9 mouse cellular contexts compared by ENCODE assay signal in genomic region chr17:56032831-56033230, GRCm38 (mm10). TPM values are rescaled to one million over a fixed set of nuclear protein-coding genes. Genes with fewer than 3 reads are reported as not detected.
DNase-seq lines count a peak whose midpoint lies in the region; ATAC-seq and TF ChIP-seq lines count a peak whose summit lies in the region.
"Had no signal": no experiment of that assay in that cellular context is flagged by ENCODE, and none has a peak within 500 bp of the region (broad histone marks: within the 10 kb centered on the region; RNA-seq: fewer than 3 reads in every experiment).

No protein-coding gene starts in this region.

- H3K36me3 ChIP-seq in midbrain, embryonic 12.5 days = peaks cover 40% of the 10 kb centered on the region
- H3K36me3 ChIP-seq in midbrain, embryonic 13.5 days = peaks cover 53% of the 10 kb centered on the region
- peaks cover 47% of the 10 kb centered on the region for H3K36me3 ChIP-seq in liver, embryonic 15.5 days (replicated peaks)

- peak; percentile 24 for DNase-seq in gastrocnemius, adult 2 months
- DNase-seq in gastrocnemius, adult 8-10 months (ENCODE audit: low spot score in 2 of 2) = no peak
- peak; percentile 67 for DNase-seq in thymus, postnatal 25 days
- DNase-seq in urinary bladder, postnatal 25 days (ENCODE audit: low spot score) = no peak
- DNase-seq in adipocyte (ENCODE audit: low spot score) = no peak

- H3K27ac ChIP-seq in gastrocnemius, adult 2 months = peak overlapping the region; percentile 100
- no peak overlapping the region for H3K27ac ChIP-seq in midbrain, embryonic 12.5 days (replicated peaks)
- H3K27ac ChIP-seq in midbrain, embryonic 13.5 days = no peak overlapping the region
- H3K27ac ChIP-seq in liver, embryonic 15.5 days (replicated peaks) = peak overlapping the region; percentile 38
- H3K27ac ChIP-seq: embryonic facial prominence, embryonic 12.5 days had no signal

- H3K9me3 ChIP-seq in midbrain, embryonic 12.5 days = no peaks in the 10 kb centered on the region
- no peaks in the 10 kb centered on the region for H3K9me3 ChIP-seq in midbrain, embryonic 13.5 days
- no peaks in the 10 kb centered on the region for H3K9me3 ChIP-seq in liver, embryonic 15.5 days (replicated peaks)
- H3K9me3 ChIP-seq: embryonic facial prominence, embryonic 12.5 days had no signal

- 81% methylated on average over 7 of the region's 7 CpGs for WGBS in midbrain, embryonic 12.5 days
- WGBS in midbrain, embryonic 13.5 days = 80% methylated on average over 7 of the region's 7 CpGs
- 55% methylated on average over 7 of the region's 7 CpGs for WGBS in liver, embryonic 15.5 days (ENCODE audit: insufficient replicate concordance)

- no peak for ATAC-seq in midbrain, embryonic 12.5 days (ENCODE audit: low FRiP score, low read depth)
- no peak for ATAC-seq in midbrain, embryonic 13.5 days
- ATAC-seq in liver, embryonic 15.5 days (ENCODE audit: insufficient read depth) = no peak

- H3K9ac ChIP-seq in midbrain, embryonic 12.5 days (replicated peaks) = 0 out of 2 replicates have a peak overlapping the region, but pooled peaks have one; percentile 1
- H3K9ac ChIP-seq in midbrain, embryonic 13.5 days (replicated peaks) = no peak overlapping the region
- H3K9ac ChIP-seq in liver, embryonic 15.5 days = no peak overlapping the region
- H3K9ac ChIP-seq: embryonic facial prominence, embryonic 12.5 days had no signal

- no peaks in the 10 kb centered on the region for H3K27me3 ChIP-seq in midbrain, embryonic 12.5 days
- no peaks in the 10 kb centered on the region for H3K27me3 ChIP-seq in midbrain, embryonic 13.5 days
- no peaks in the 10 kb centered on the region for H3K27me3 ChIP-seq in liver, embryonic 15.5 days
- H3K27me3 ChIP-seq: embryonic facial prominence, embryonic 12.5 days had no signal

- intact Hi-C loops in gastrocnemius, adult 2 months (cut with DNase I) = loop anchor here (10.0 kb wide), 1 partner anchor 1242 kb away; the partner anchor contains the start of gene Vav1

- peak overlapping the region; percentile 5; the same call in 1 of the 2 replicates for H3K4me3 ChIP-seq in gastrocnemius, adult 2 months
- no peak overlapping the region for H3K4me3 ChIP-seq in midbrain, embryonic 12.5 days
- H3K4me3 ChIP-seq in midbrain, embryonic 13.5 days (replicated peaks) = no peak overlapping the region
- no peak overlapping the region for H3K4me3 ChIP-seq in liver, embryonic 15.5 days (replicated peaks)
- H3K4me3 ChIP-seq: embryonic facial prominence, embryonic 12.5 days had no signal

- no peak for TF ChIP-seq CTCF in gastrocnemius, adult 2 months (IDR thresholded peaks at IDR 0.05)

- H3K4me2 ChIP-seq in midbrain, embryonic 12.5 days (replicated peaks) = no peak overlapping the region
- H3K4me2 ChIP-seq in midbrain, embryonic 13.5 days (replicated peaks) = no peak overlapping the region
- peak overlapping the region; percentile 18 for H3K4me2 ChIP-seq in liver, embryonic 15.5 days
- H3K4me2 ChIP-seq: embryonic facial prominence, embryonic 12.5 days had no signal

- H3K4me1 ChIP-seq in midbrain, embryonic 12.5 days = peaks cover 26% of the 10 kb centered on the region
- H3K4me1 ChIP-seq in midbrain, embryonic 13.5 days (replicated peaks) = peaks cover 49% of the 10 kb centered on the region
- H3K4me1 ChIP-seq in liver, embryonic 15.5 days (replicated peaks) = peaks cover 78% of the 10 kb centered on the region

RNA-seq across cellular contexts. Expression of gene Sh3gl1, which starts 3.6 kb away (rescaled TPM):
- 1 to 10 TPM; 8.7 to 9.5 TPM for total RNA-seq in gastrocnemius, adult 2 months (2021)
- 1 to 10 TPM; 5.5 to 8.9 (median 7.6) TPM for total RNA-seq in gastrocnemius, adult 8-10 months (2022)
- polyA plus RNA-seq in midbrain, embryonic 12.5 days (2016; fragmentation: Nextera tagmentation; extraction: Ambion mirVana) = 131 and 138 TPM in 2 replicates
- 113 and 123 TPM in 2 replicates for polyA plus RNA-seq in midbrain, embryonic 13.5 days (2015; fragmentation: Nextera tagmentation; extraction: Ambion mirVana)
- 44.0 and 50.7 TPM in 2 replicates for polyA plus RNA-seq in liver, embryonic 15.5 days (2015; fragmentation: Nextera tagmentation; extraction: Ambion mirVana)

RNA-seq across cellular contexts. Expression of gene Chaf1a, which starts 7.4 kb away (rescaled TPM):
- total RNA-seq in gastrocnemius, adult 2 months (2021) = under 1 TPM; 0.46 to 0.59 TPM
- 1 to 10 TPM in 1 of 4 experiments, under 1 TPM in 3; 0.47 to 1.6 (median 0.75) TPM for total RNA-seq in gastrocnemius, adult 8-10 months (2022)
- 32.5 and 34.5 TPM in 2 replicates for polyA plus RNA-seq in midbrain, embryonic 12.5 days (2016; fragmentation: Nextera tagmentation; extraction: Ambion mirVana)
- 10.1 and 11.0 TPM in 2 replicates for polyA plus RNA-seq in midbrain, embryonic 13.5 days (2015; fragmentation: Nextera tagmentation; extraction: Ambion mirVana)
- 16.6 and 18.5 TPM in 2 replicates for polyA plus RNA-seq in liver, embryonic 15.5 days (2015; fragmentation: Nextera tagmentation; extraction: Ambion mirVana)

RNA-seq across cellular contexts. Expression of gene Mpnd, which starts 27.3 kb away (rescaled TPM):
- total RNA-seq in gastrocnemius, adult 2 months (2021) = 10 to 100 TPM; 41.2 to 41.6 TPM
- total RNA-seq in gastrocnemius, adult 8-10 months (2022) = 10 to 100 TPM; 41.3 to 55.2 (median 42.4) TPM
- 195 and 205 TPM in 2 replicates for polyA plus RNA-seq in midbrain, embryonic 12.5 days (2016; fragmentation: Nextera tagmentation; extraction: Ambion mirVana)
- polyA plus RNA-seq in midbrain, embryonic 13.5 days (2015; fragmentation: Nextera tagmentation; extraction: Ambion mirVana) = 159 and 182 TPM in 2 replicates
- polyA plus RNA-seq in liver, embryonic 15.5 days (2015; fragmentation: Nextera tagmentation; extraction: Ambion mirVana) = 20.4 and 21.0 TPM in 2 replicates

RNA-seq across cellular contexts. Expression of gene Stap2, which starts 27.4 kb away (rescaled TPM):
- 1 to 10 TPM; 2.6 to 3.1 TPM for total RNA-seq in gastrocnemius, adult 2 months (2021)
- total RNA-seq in gastrocnemius, adult 8-10 months (2022) = 1 to 10 TPM; 1.7 to 3.2 (median 2.6) TPM
- 4.7 and 5.7 TPM in 2 replicates for polyA plus RNA-seq in midbrain, embryonic 12.5 days (2016; fragmentation: Nextera tagmentation; extraction: Ambion mirVana)
- polyA plus RNA-seq in midbrain, embryonic 13.5 days (2015; fragmentation: Nextera tagmentation; extraction: Ambion mirVana) = 4.6 and 5.0 TPM in 2 replicates
- polyA plus RNA-seq in liver, embryonic 15.5 days (2015; fragmentation: Nextera tagmentation; extraction: Ambion mirVana) = 3.3 and 3.9 TPM in 2 replicates

RNA-seq across cellular contexts. Expression of gene Ubxn6, which starts 42.0 kb away (rescaled TPM):
- total RNA-seq in gastrocnemius, adult 2 months (2021) = 10 to 100 TPM; 55.6 to 64.3 TPM
- total RNA-seq in gastrocnemius, adult 8-10 months (2022) = 10 to 100 TPM; 66.1 to 85.8 (median 74.4) TPM
- polyA plus RNA-seq in midbrain, embryonic 12.5 days (2016; fragmentation: Nextera tagmentation; extraction: Ambion mirVana) = 54.9 and 58.1 TPM in 2 replicates
- 73.7 and 78.6 TPM in 2 replicates for polyA plus RNA-seq in midbrain, embryonic 13.5 days (2015; fragmentation: Nextera tagmentation; extraction: Ambion mirVana)
- 12.5 and 13.0 TPM in 2 replicates for polyA plus RNA-seq in liver, embryonic 15.5 days (2015; fragmentation: Nextera tagmentation; extraction: Ambion mirVana)

Comparison
In these comparisons a context has a peak if more than half of its experiments do, and no peak if none do; other contexts are left out.
1. DNase-seq: peak in gastrocnemius, adult 2 months (single experiment) and thymus, postnatal 25 days (single experiment); none in gastrocnemius, adult 8-10 months (0 of 2), urinary bladder, postnatal 25 days (single experiment) and adipocyte (single experiment).
2. H3K27ac ChIP-seq: peak in gastrocnemius, adult 2 months (single experiment) and liver, embryonic 15.5 days (single experiment); none in midbrain, embryonic 12.5 days (single experiment) and midbrain, embryonic 13.5 days (single experiment).